Mouse (Mus musculus) c-Kit-positive CD71-positive TER-119-negative erythroid progenitor cells, embryonic 14.5 days (primary cell): ENCODE data around the gene Fat2.
A peak's percentile ranks its signal among the peaks of the same experiment; 100 is the strongest.

Experiments used
- DNase-seq: peaks from one replicate; pipeline ENCODE4 v3.0.0-alpha.2; 2013; ENCODE audit warnings: low read depth

Gene Fat2

DNA sequence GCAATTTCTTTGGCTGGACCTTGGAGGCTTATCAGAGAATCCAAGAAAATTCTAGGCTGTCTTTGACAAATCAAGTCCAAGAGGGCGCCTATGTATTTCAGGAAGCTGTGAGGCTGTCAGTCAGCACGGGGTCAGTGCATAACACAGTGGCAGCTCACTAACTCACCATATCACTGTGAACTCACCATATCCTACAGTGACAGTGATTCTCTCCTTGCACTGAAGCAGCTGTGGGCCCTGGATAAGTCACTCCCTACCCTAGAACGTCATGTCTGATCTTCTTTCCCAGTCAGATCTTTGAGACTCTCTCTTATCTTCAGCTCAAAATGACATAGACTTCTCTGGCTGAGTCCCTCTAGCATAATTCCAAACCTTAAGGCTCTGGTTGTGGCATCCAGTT lies 96.9 kb downstream of the Fat2 start:
- DNase-seq = no peak

- no peak for DNase-seq
Measured at GRCm38 (mm10) chr11:55236815-55237214, 99.5 kb downstream of the Fat2 start.

DNA sequence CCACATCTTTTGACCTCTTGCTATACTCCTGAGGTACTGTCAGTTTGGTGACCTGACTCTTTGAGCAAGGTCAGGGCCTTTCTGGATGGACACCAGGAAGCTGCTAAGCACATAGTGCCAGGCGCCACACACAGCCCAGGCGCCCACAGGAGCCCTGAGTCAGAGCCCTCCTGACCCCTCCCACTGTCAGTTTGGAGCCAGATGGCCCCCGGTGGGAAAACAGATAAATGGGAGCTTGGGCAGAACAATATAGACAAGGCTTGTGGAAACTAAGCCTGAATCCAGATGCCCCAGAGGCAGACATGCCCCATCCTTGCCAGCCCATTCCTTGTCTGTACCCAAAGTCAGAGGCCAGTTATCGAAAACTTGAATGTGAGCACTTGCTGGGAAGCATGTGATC lies 101.6 kb downstream of the Fat2 start:
- no peak for DNase-seq

DNA sequence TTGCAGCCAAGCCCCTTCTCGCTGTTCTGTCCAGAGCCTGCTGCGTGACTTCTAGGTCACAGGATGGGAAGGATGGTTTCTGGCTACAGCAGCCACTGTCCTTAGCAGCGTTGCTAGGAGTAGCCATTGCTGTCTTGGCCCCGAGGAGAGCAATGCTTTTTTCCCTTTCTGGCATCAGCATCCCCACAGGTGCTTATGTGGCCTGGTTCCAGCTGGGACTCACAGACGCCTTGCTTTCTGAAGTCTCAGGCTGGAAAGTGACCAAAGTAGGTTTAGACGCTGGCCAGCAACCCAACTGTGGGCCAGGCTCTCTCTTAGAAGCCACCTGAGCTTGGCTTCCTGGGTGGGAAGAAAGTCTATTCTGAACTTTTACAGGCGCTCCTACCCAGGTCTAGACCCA lies 102.1 kb downstream of the Fat2 start:
- no peak for DNase-seq

- no peak for DNase-seq
Measured at GRCm38 (mm10) chr11:55231034-55231433, 105.3 kb downstream of the Fat2 start.

DNA sequence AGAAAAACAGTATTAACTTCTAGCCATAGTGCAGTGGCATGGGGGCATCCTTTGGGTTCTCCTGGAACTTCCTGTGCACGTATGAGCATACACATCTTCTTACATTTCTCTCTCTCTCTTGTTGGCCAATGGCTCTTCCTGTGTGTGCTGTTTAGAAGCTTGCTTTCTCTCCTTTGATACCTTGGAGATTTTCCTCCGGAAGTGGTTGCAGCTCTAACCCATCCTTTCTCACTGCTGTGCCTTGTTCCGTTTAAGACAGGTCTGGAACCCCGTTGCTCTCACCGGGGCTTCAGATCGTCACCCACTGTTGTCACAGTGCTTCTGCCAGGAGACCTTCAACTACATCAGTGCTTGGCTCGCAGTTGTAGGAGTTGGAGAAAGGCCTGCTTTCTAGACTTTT lies 115.1 kb downstream of the Fat2 start:
- DNase-seq = no peak

- DNase-seq = no peak
Measured at GRCm38 (mm10) chr11:55218473-55218872, 117.9 kb downstream of the Fat2 start.

GRCm38 (mm10) chr11:55217880-55218279 lies 118.5 kb downstream of the Fat2 start:
- DNase-seq = no peak

DNA sequence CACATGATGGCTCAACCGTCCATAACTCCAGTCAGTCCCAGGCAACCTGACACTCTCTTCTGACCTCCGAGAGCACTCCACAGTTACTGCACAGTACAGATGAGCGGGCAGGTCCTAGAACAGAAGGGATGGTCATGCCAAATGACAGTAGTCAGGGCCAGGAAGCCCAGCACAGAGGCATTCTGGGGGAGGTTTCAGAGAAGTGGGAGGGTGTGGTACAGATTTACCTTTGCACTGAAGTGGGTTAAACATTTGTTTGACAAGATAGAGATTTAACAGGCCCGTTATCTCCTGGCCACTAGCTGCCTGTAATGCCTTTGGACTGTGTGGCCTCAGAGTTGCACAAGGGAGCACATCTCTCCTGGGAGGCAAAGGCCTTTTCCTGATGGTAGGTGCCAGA lies 118.9 kb downstream of the Fat2 start:
- no peak for DNase-seq

- DNase-seq = no peak
Measured at GRCm38 (mm10) chr11:55216830-55217229, 119.5 kb downstream of the Fat2 start.

DNA sequence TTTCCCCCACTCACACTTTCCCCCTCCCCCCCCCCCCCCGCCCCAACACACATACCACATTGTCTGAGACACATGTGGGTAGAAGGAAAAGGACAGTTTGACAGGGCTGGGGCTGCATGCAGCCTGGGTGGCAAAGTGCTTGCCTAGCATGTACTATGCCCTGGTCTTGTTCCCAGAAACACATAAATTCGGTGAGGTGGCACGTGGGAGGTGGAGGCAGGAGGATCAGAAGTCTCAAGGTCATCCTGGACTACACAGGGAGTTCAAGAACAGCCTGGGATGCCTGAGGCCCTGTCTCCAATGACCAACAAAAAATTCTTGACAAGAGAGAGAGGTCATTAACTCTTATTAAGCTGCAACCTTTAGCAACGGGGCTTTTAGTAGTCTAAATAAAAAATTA lies 120.3 kb downstream of the Fat2 start:
- no peak for DNase-seq

GRCm38 (mm10) chr11:55214978-55215377 lies 121.4 kb downstream of the Fat2 start:
- DNase-seq = no peak

DNA sequence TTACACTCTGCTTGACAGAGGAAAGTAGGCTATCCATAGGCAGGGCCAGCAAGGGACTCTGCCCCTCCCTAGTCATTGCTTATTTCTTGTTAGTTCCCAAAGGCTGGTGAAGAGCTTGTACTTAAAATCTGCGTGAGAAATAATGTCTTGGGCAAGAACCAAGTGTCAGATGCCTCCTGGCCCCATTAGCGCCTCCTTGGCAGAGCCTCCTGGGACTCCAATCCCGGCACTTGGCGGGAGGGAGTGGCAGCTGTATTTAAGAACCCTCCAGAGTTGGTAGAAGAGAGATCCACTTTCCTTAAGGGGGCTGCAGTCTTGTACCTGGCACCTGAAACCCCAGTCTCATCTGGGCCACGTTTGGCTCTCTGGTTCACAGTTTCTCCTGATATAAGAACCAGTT lies 122.2 kb downstream of the Fat2 start:
- DNase-seq = no peak

DNA sequence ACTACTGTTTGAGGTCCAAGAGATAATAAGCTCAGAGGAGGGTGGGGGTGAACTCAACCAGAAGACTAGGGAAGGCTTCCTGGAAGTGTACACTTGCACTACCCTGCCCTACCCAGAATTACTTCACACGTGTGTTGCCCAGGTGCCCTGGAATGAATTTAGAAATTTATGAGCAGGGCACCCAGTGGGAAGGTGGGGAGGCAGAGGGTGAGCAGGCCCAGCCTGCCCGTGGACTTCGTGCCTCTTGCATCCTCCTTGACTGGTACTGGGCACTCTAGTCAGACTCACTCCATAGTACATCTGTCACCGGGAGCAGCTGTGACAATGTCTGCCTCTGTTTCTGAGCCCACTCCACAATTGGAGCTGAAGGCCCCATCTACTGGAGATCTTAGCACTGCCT lies 122.8 kb downstream of the Fat2 start:
- peak; percentile 13 for DNase-seq

DNA sequence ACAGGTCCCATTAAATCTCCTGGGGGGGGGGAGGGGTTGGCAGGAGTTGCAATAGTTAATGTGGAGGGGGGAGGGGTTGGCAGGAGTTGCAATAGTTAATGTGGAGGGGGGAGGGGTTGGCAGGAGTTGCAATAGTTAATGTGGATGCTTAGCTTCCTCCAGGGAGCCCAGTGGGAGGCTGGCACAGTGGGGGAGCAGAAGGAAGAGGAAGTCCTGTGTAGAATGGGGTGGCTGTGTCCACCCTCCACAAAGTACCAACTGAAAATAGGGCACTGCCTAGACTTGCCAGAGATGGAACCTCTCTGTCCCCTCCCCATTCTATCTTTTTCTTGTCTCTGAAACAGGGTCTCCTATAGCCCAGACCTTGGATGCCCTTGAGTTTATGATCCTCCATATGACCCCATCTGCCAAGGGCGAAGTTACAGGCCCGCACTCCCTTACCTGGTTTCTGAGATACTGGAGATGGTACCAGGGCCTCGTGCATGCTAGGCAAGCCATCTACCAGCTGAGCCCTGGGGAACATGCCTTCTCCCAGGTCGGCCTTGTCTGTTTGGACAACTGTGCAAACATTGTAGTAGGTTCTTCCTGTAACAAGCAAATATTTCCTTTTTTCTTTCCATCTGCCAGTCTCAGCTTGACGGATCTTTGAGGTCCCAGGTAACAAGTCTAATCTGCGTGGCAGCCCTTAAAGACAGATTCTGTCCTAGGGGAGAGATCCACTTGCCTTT lies 126.6 kb downstream of the Fat2 start:
- no peak for DNase-seq

- no peak for DNase-seq
Measured at GRCm38 (mm10) chr11:55209032-55209431, 127.3 kb downstream of the Fat2 start.

DNA sequence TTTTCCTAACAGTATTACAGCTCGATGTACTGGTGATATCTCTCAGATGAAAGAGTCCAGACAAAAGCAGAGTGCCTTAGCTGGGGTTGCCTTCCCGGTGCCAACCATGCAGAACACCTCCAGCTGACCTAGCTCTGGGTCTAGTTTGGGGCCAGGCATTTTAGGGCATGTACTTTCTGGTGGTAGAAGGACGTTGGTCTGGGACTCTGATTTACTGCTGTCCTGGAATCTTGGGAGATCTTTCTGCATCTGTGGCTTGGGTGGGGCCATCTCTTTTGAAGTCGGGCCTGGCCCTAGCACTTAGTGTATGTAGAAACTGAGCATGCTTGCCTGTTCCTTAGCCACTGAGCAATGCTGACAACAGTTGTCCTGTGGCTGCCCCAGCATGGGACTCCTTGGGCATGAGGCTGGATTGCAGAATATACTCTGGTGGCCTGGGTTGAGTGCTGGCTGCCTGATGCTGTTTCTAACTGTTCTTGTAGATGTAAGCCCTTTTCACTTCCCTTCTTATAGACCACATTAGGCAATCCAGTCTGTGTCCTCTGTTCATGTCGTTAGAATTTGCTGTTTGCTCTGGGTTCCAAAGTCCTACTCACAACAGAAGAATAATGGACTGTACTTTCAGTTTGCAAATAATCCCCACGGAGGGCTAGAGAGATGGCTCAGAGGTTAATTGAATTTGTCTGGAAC lies 128.2 kb downstream of the Fat2 start:
- DNase-seq = no peak

- DNase-seq = peak; percentile 9
Measured at GRCm38 (mm10) chr11:55204602-55205001, 131.8 kb downstream of the Fat2 start.

DNA sequence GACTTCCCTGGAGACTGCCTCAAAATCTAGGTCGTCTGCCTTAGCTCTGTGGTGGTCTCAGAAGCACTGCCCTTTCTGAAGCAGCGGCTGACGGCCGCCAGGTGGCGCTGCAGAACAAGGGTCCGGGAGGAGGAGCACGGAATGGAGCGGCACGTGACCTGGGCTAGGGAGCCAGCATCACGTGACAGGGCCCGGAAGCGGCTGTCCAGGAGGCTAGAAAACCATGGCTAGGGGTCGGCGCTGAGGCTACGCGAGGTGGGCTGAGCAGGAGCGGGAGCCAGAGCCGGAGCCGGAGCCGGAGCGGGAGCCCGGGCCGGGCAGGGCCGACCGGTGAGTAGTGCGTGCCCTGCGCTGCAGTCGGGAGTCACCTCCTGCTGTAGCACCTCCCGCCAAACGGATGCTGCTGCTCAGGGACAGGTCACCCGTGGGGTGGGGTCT lies 132.2 kb downstream of the Fat2 start, which contains the start of gene Slc36a1:
Gene Slc36a1, plus strand, starts transcription at position 192 of the 438 bp plus-strand sequence.
- DNase-seq = peak; percentile 90
